Mouse (Mus musculus) retina, postnatal 7 days (tissue): Measurements from ENCODE around the gene Sirpa.

Experiments used
- DNase-seq: peaks from one replicate; pipeline ENCODE4 v3.0.0-alpha.2; 2012; ENCODE audit warnings: low read depth, low spot score

The Sirpa gene

GRCm38 (mm10) chr2:129606269-129606668 lies 13.6 kb downstream of the Sirpa start:
- no peak for DNase-seq

- DNase-seq = no peak
Measured at GRCm38 (mm10) chr2:129606899-129607298, 14.3 kb downstream of the Sirpa start.

- DNase-seq = no peak
Measured at GRCm38 (mm10) chr2:129613971-129614370, 21.3 kb downstream of the Sirpa start.

GRCm38 (mm10) chr2:129614482-129615185 lies 22.0 kb downstream of the Sirpa start:
- DNase-seq = no peak

GRCm38 (mm10) chr2:129620148-129620547 lies 27.5 kb downstream of the Sirpa start:
- no peak for DNase-seq

GRCm38 (mm10) chr2:129620881-129621280 lies 28.2 kb downstream of the Sirpa start:
- no peak for DNase-seq

- DNase-seq = no peak
Measured at GRCm38 (mm10) chr2:129621654-129622490, 29.2 kb downstream of the Sirpa start.

- no peak for DNase-seq
Measured at GRCm38 (mm10) chr2:129622918-129623317, 30.3 kb downstream of the Sirpa start.

- no peak for DNase-seq
Measured at GRCm38 (mm10) chr2:129623771-129624170, 31.1 kb downstream of the Sirpa start.

- DNase-seq = no peak
Measured at GRCm38 (mm10) chr2:129624246-129624918, 31.7 kb downstream of the Sirpa start.

- no peak for DNase-seq
Measured at GRCm38 (mm10) chr2:129624956-129625355, 32.3 kb downstream of the Sirpa start.

GRCm38 (mm10) chr2:129625845-129626244 lies 33.2 kb downstream of the Sirpa start:
- no peak for DNase-seq

- no peak for DNase-seq
Measured at GRCm38 (mm10) chr2:129626621-129627061, 34.0 kb downstream of the Sirpa start.

GRCm38 (mm10) chr2:129627133-129627532 lies 34.5 kb downstream of the Sirpa start:
- DNase-seq = no peak

- DNase-seq = no peak
Measured at GRCm38 (mm10) chr2:129627811-129628210, 35.2 kb downstream of the Sirpa start.

GRCm38 (mm10) chr2:129628456-129629185 lies 36.0 kb downstream of the Sirpa start:
- no peak for DNase-seq

GRCm38 (mm10) chr2:129629786-129630531 lies 37.3 kb downstream of the Sirpa start:
- no peak for DNase-seq

GRCm38 (mm10) chr2:129630532-129630886 lies 37.9 kb downstream of the Sirpa start:
- DNase-seq = no peak

- no peak for DNase-seq
Measured at GRCm38 (mm10) chr2:129630978-129631660, 38.5 kb downstream of the Sirpa start.

GRCm38 (mm10) chr2:129632324-129632723 lies 39.7 kb downstream of the Sirpa start:
- no peak for DNase-seq
